Mouse (Mus musculus) heart, adult 2 months (tissue): ENCODE results near the gene B830017H08Rik. TPM values are rescaled to one million over a fixed set of nuclear protein-coding genes. Genes with fewer than 3 reads are reported as not detected.

Source experiments
- DNase-seq, 2 experiments: peaks; one replicate each; pipeline ENCODE4 v3.0.0; 2021
- H3K27ac ChIP-seq: fragments of 200-600 bp; 2 replicates; pipeline ENCODE4 v1.8.1; 2022
- H3K27me3 ChIP-seq: fragments of 200-500 bp; 2 replicates; pipeline ENCODE4 v1.6.1; 2012; ENCODE audit warnings: mild to moderate bottlenecking, low read length, inconsistent platforms, mixed read lengths; ENCODE audit not compliant: control insufficient read depth, insufficient read depth
- H3K36me3 ChIP-seq: fragments of 200-500 bp; 2 replicates; pipeline ENCODE4 v1.6.1; 2012; ENCODE audit warnings: low read length, inconsistent platforms; ENCODE audit not compliant: control insufficient read depth, insufficient read depth
- H3K4me1 ChIP-seq: fragments of 200-500 bp; 2 replicates; pipeline ENCODE4 v1.6.1; 2011; ENCODE audit warnings: low read length; ENCODE audit not compliant: control insufficient read depth, insufficient read depth
- H3K4me3 ChIP-seq: fragments of 200-600 bp; 2 replicates; pipeline ENCODE4 v1.8.1; 2022
- H3K79me2 ChIP-seq: fragments of 200-500 bp; replicated peaks from 2 replicates; pipeline ENCODE4 v1.6.1; 2012; ENCODE audit warnings: mild to moderate bottlenecking, inconsistent platforms, low read length, moderate library complexity, mixed read lengths; ENCODE audit not compliant: control insufficient read depth, insufficient read depth
- H3K9ac ChIP-seq: fragments of 200-500 bp; 2 replicates; pipeline ENCODE4 v1.6.1; 2012; ENCODE audit warnings: low read depth, mild to moderate bottlenecking, control low read depth, inconsistent platforms, low read length, mixed read lengths
- CTCF ChIP-seq: fragments of 200-600 bp; IDR thresholded peaks from 2 replicates; pipeline ENCODE4 v1.8.1; 2022; ENCODE audit warnings: antibody characterized with exemption, mild to moderate bottlenecking, moderate library complexity
- EP300 ChIP-seq: fragments of 200-500 bp; IDR thresholded peaks from 2 replicates; pipeline ENCODE4 v1.6.1; 2011; ENCODE audit warnings: low read depth, low read length, control low read depth; ENCODE audit not compliant: insufficient read depth
- POLR2A ChIP-seq: fragments of 200-500 bp; IDR thresholded peaks from 2 replicates; pipeline ENCODE4 v1.6.1; 2011; ENCODE audit warnings: mild to moderate bottlenecking, low read depth, low read length, control low read depth; ENCODE audit not compliant: insufficient read depth
- WGBS: fragments of 180-500 bp; shearing (Covaris S2); methylation state at CpG from one replicate; pipeline ENCODE4 v1.1.7; 2018; 5-methylcytosine and 5-hydroxymethylcytosine counted together
- intact Hi-C: fragments of 180-260 bp; cut with DNase I; formaldehyde crosslinking; loops from one replicate; pipeline ENCODE4 v1.15.1; 2025
- polyA plus RNA-seq: library from polyadenylated mRNA; depleted of rRNA; stranded (reverse); fragments of >200 nt; gene quantifications from 2 replicates; pipeline ENCODE4 v1.2.3, GENCODE M21; 2012
- total RNA-seq, 2 experiments: library from RNA; stranded (reverse); gene quantifications; 2 replicates each; pipeline ENCODE4 v1.2.3; 2021

Gene B830017H08Rik
- total and polyA plus RNA-seq, 3 experiments, result not detected

GRCm38 (mm10) chr16:17813173-17813572 lies 19.7 kb upstream of the B830017H08Rik start:
- H3K79me2 ChIP-seq, result no peaks in the 10 kb centered on the region
- H3K9ac ChIP-seq, result no peak overlapping the region

GRCm38 (mm10) chr16:17815411-17816402 lies 17.2 kb upstream of the B830017H08Rik start:
- intact Hi-C loops, result no loop called here
- H3K27ac ChIP-seq, result no peak overlapping the region
- peak overlapping the region; percentile 57 for H3K9ac ChIP-seq
- H3K79me2 ChIP-seq, result no peaks in the 10 kb centered on the region
- TF ChIP-seq POLR2A, result no peak
- peak; percentile 87 for TF ChIP-seq CTCF
- peak; percentile 75 to 77 for DNase-seq
- 6% methylated on average over 63 of the region's 63 CpGs for WGBS
- no peaks in the 10 kb centered on the region for H3K36me3 ChIP-seq
- H3K4me1 ChIP-seq, result peaks cover 2% of the 10 kb centered on the region; the same call in 1 of the 2 replicates
- peak overlapping the region; percentile 53 for H3K4me3 ChIP-seq
- H3K27me3 ChIP-seq, result no peaks in the 10 kb centered on the region

More at GRCm38 (mm10) chr16:17813173-17813572, 19.7 kb upstream of the B830017H08Rik start:
- no peak for DNase-seq
- H3K4me3 ChIP-seq, result no peak overlapping the region
- 53% methylated on average over 4 of the region's 4 CpGs for WGBS
- no peak overlapping the region for H3K27ac ChIP-seq
- H3K4me1 ChIP-seq, result peaks cover 4% of the 10 kb centered on the region; the same call in 1 of the 2 replicates
- H3K27me3 ChIP-seq, result no peaks in the 10 kb centered on the region
- no peaks in the 10 kb centered on the region for H3K36me3 ChIP-seq
- intact Hi-C loops, result loop anchor here (2.0 to 5.0 kb wide), 4 partner anchors 28 to 256 kb away; no protein-coding TSS in a partner anchor
- TF ChIP-seq POLR2A (no peak), CTCF (no peak), EP300 (no peak)

- Histone ChIP-seq H3K27ac (no peak overlapping the region), H3K9ac (no peak overlapping the region), H3K79me2 (no peaks in the 10 kb centered on the region), H3K4me1 (peaks cover 2% of the 10 kb centered on the region; the same call in 1 of the 2 replicates), H3K27me3 (no peaks in the 10 kb centered on the region), H3K4me3 (no peak overlapping the region), H3K36me3 (no peaks in the 10 kb centered on the region)
- intact Hi-C loops, result no loop called here
- no peak for DNase-seq
- TF ChIP-seq EP300 (no peak), CTCF (no peak), POLR2A (no peak)
- 80% methylated on average over 8 of the region's 8 CpGs for WGBS
Observed at GRCm38 (mm10) chr16:17816528-17816927, 16.4 kb upstream of the B830017H08Rik start.

- no peak overlapping the region for H3K4me3 ChIP-seq
- H3K4me1 ChIP-seq, result no peaks in the 10 kb centered on the region
- DNase-seq, result no peak
- no peak overlapping the region for H3K9ac ChIP-seq
- no peaks in the 10 kb centered on the region for H3K79me2 ChIP-seq
- intact Hi-C loops, result no loop called here
- H3K27me3 ChIP-seq, result peaks cover 2% of the 10 kb centered on the region; the same call in 1 of the 2 replicates
- WGBS, result 86% methylated on average over 2 of the region's 2 CpGs
- H3K27ac ChIP-seq, result no peak overlapping the region
- H3K36me3 ChIP-seq, result no peaks in the 10 kb centered on the region
- TF ChIP-seq CTCF (no peak), EP300 (no peak), POLR2A (no peak)
Observed at GRCm38 (mm10) chr16:17826500-17826899, 6.4 kb upstream of the B830017H08Rik start.

GRCm38 (mm10) chr16:17828229-17828628 lies 4.7 kb upstream of the B830017H08Rik start:
- H3K9ac ChIP-seq, result no peak overlapping the region
- no peak overlapping the region for H3K4me3 ChIP-seq
- no peaks in the 10 kb centered on the region for H3K4me1 ChIP-seq
- H3K27ac ChIP-seq, result no peak overlapping the region
- no peaks in the 10 kb centered on the region for H3K36me3 ChIP-seq
- intact Hi-C loops, result no loop called here
- H3K27me3 ChIP-seq, result peaks cover 2% of the 10 kb centered on the region; the same call in 1 of the 2 replicates
- no peak for DNase-seq
- WGBS, result 66% methylated on average over 2 of the region's 2 CpGs
- TF ChIP-seq POLR2A (no peak), CTCF (no peak), EP300 (no peak)
- no peaks in the 10 kb centered on the region for H3K79me2 ChIP-seq

- Histone ChIP-seq H3K27me3 (peaks cover 5% of the 10 kb centered on the region), H3K9ac (no peak overlapping the region), H3K4me3 (no peak overlapping the region), H3K27ac (no peak overlapping the region), H3K36me3 (no peaks in the 10 kb centered on the region), H3K79me2 (no peaks in the 10 kb centered on the region), H3K4me1 (no peaks in the 10 kb centered on the region)
- intact Hi-C loops, result no loop called here
- TF ChIP-seq EP300, result no peak
- no peak for TF ChIP-seq POLR2A
- no peak for DNase-seq
- WGBS, result 93% methylated on average over 3 of the region's 3 CpGs
Observed at GRCm38 (mm10) chr16:17828867-17829266, 4.1 kb upstream of the B830017H08Rik start.
